Mouse (Mus musculus): ENCODE results near the gene Fkbp9. TPM values are rescaled to one million over a fixed set of nuclear protein-coding genes. Genes with fewer than 3 reads are reported as not detected.

The Fkbp9 gene
- polyA plus RNA-seq, 1 experiment from 2014 or later, result 42.6 TPM

GRCm38 (mm10) chr6:56834769-56835168 is 2.9 kb downstream of the Fkbp9 start:
- no peak overlapping the region for H3K4me3 ChIP-seq (replicated peaks; ENCODE audit: low read length)
- ATAC-seq (ENCODE audit: low FRiP score), result no peak
- peaks cover 5% of the 10 kb centered on the region; the same call in 1 of the 2 replicates for H3K4me1 ChIP-seq (replicated peaks; ENCODE audit: control insufficient read depth, insufficient read depth, low read length)

GRCm38 (mm10) chr6:56835532-56835931 is 3.7 kb downstream of the Fkbp9 start:
- 90% methylated on average over 10 of the region's 10 CpGs for WGBS

More at GRCm38 (mm10) chr6:56834769-56835168, 2.9 kb downstream of the Fkbp9 start:
- 57% methylated on average over 5 of the region's 5 CpGs for WGBS
- Histone ChIP-seq H3K27me3 (ENCODE audit: control insufficient read depth, insufficient read depth, low read length) (no peaks in the 10 kb centered on the region), H3K4me2 (replicated peaks) (no peak overlapping the region), H3K9ac (no peak overlapping the region), H3K27ac (no peak overlapping the region), H3K36me3 (replicated peaks; ENCODE audit: control insufficient read depth, insufficient read depth) (no peaks in the 10 kb centered on the region), H3K9me3 (ENCODE audit: control insufficient read depth, low read length) (no peaks in the 10 kb centered on the region)
- DNase-seq (ENCODE audit: low spot score), result no peak

GRCm38 (mm10) chr6:56837166-56837565 is 5.3 kb downstream of the Fkbp9 start:
- H3K4me2 ChIP-seq (replicated peaks), result no peak overlapping the region
- WGBS, result 95% methylated on average over 12 of the region's 12 CpGs
- H3K27me3 ChIP-seq (ENCODE audit: control insufficient read depth, insufficient read depth, low read length), result no peaks in the 10 kb centered on the region
- H3K36me3 ChIP-seq (replicated peaks; ENCODE audit: control insufficient read depth, insufficient read depth), result no peaks in the 10 kb centered on the region
- H3K27ac ChIP-seq, result no peak overlapping the region
- no peak overlapping the region for H3K9ac ChIP-seq
- peaks cover 4% of the 10 kb centered on the region; the same call in 1 of the 2 replicates for H3K4me1 ChIP-seq (replicated peaks; ENCODE audit: control insufficient read depth, insufficient read depth, low read length)
- DNase-seq (ENCODE audit: low spot score) (no peak), ATAC-seq (ENCODE audit: low FRiP score) (no peak)
- H3K9me3 ChIP-seq (ENCODE audit: control insufficient read depth, low read length), result no peaks in the 10 kb centered on the region
- H3K4me3 ChIP-seq (replicated peaks; ENCODE audit: low read length), result no peak overlapping the region

More at GRCm38 (mm10) chr6:56835532-56835931, 3.7 kb downstream of the Fkbp9 start:
- Histone ChIP-seq H3K27ac (no peak overlapping the region), H3K4me2 (replicated peaks) (no peak overlapping the region), H3K4me1 (replicated peaks; ENCODE audit: control insufficient read depth, insufficient read depth, low read length) (peaks cover 5% of the 10 kb centered on the region; the same call in 1 of the 2 replicates), H3K27me3 (ENCODE audit: control insufficient read depth, insufficient read depth, low read length) (no peaks in the 10 kb centered on the region), H3K4me3 (replicated peaks; ENCODE audit: low read length) (no peak overlapping the region), H3K9ac (no peak overlapping the region), H3K9me3 (ENCODE audit: control insufficient read depth, low read length) (no peaks in the 10 kb centered on the region), H3K36me3 (replicated peaks; ENCODE audit: control insufficient read depth, insufficient read depth) (no peaks in the 10 kb centered on the region)
- no peak for DNase-seq (ENCODE audit: low spot score)
- ATAC-seq (ENCODE audit: low FRiP score), result no peak

- H3K4me3 ChIP-seq (replicated peaks; ENCODE audit: low read length), result no peak overlapping the region
- 94% methylated on average over 3 of the region's 3 CpGs for WGBS
- no peak for ATAC-seq (ENCODE audit: low FRiP score)
Measured at GRCm38 (mm10) chr6:56837621-56838020, 5.8 kb downstream of the Fkbp9 start.

GRCm38 (mm10) chr6:56843229-56843628 is 11.4 kb downstream of the Fkbp9 start:
- Histone ChIP-seq H3K4me2 (replicated peaks) (no peak overlapping the region), H3K9ac (no peak overlapping the region), H3K4me1 (replicated peaks; ENCODE audit: control insufficient read depth, insufficient read depth, low read length) (no peaks in the 10 kb centered on the region), H3K27me3 (ENCODE audit: control insufficient read depth, insufficient read depth, low read length) (no peaks in the 10 kb centered on the region), H3K36me3 (replicated peaks; ENCODE audit: control insufficient read depth, insufficient read depth) (no peaks in the 10 kb centered on the region), H3K4me3 (replicated peaks; ENCODE audit: low read length) (no peak overlapping the region), H3K9me3 (ENCODE audit: control insufficient read depth, low read length) (no peaks in the 10 kb centered on the region), H3K27ac (no peak overlapping the region)
- WGBS, result 93% methylated on average over 3 of the region's 3 CpGs
- ATAC-seq (ENCODE audit: low FRiP score), result no peak
- no peak for DNase-seq (ENCODE audit: low spot score)

More at GRCm38 (mm10) chr6:56837621-56838020, 5.8 kb downstream of the Fkbp9 start:
- Histone ChIP-seq H3K27ac (no peak overlapping the region), H3K9me3 (ENCODE audit: control insufficient read depth, low read length) (no peaks in the 10 kb centered on the region), H3K4me1 (replicated peaks; ENCODE audit: control insufficient read depth, insufficient read depth, low read length) (no peaks in the 10 kb centered on the region), H3K9ac (no peak overlapping the region), H3K4me2 (replicated peaks) (no peak overlapping the region), H3K27me3 (ENCODE audit: control insufficient read depth, insufficient read depth, low read length) (no peaks in the 10 kb centered on the region), H3K36me3 (replicated peaks; ENCODE audit: control insufficient read depth, insufficient read depth) (no peaks in the 10 kb centered on the region)
- DNase-seq (ENCODE audit: low spot score), result no peak

GRCm38 (mm10) chr6:56844365-56844764 is 12.5 kb downstream of the Fkbp9 start:
- H3K4me1 ChIP-seq (replicated peaks; ENCODE audit: control insufficient read depth, insufficient read depth, low read length), result no peaks in the 10 kb centered on the region
- H3K27ac ChIP-seq, result no peak overlapping the region
- H3K4me2 ChIP-seq (replicated peaks), result no peak overlapping the region
- no peaks in the 10 kb centered on the region for H3K36me3 ChIP-seq (replicated peaks; ENCODE audit: control insufficient read depth, insufficient read depth)
- H3K27me3 ChIP-seq (ENCODE audit: control insufficient read depth, insufficient read depth, low read length), result no peaks in the 10 kb centered on the region
- WGBS, result 96% methylated on average over 2 of the region's 2 CpGs
- no peak for ATAC-seq (ENCODE audit: low FRiP score)
- no peak for DNase-seq (ENCODE audit: low spot score)
- H3K9ac ChIP-seq, result no peak overlapping the region
- H3K9me3 ChIP-seq (ENCODE audit: control insufficient read depth, low read length), result no peaks in the 10 kb centered on the region
- H3K4me3 ChIP-seq (replicated peaks; ENCODE audit: low read length), result no peak overlapping the region

- DNase-seq (ENCODE audit: low spot score) (no peak), ATAC-seq (ENCODE audit: low FRiP score) (no peak)
- H3K9ac ChIP-seq, result no peak overlapping the region
- no peaks in the 10 kb centered on the region for H3K4me1 ChIP-seq (replicated peaks; ENCODE audit: control insufficient read depth, insufficient read depth, low read length)
- H3K4me2 ChIP-seq (replicated peaks), result no peak overlapping the region
- no peak overlapping the region for H3K27ac ChIP-seq
- WGBS, result 92% methylated on average over 3 of the region's 3 CpGs
- H3K4me3 ChIP-seq (replicated peaks; ENCODE audit: low read length), result no peak overlapping the region
- no peaks in the 10 kb centered on the region for H3K36me3 ChIP-seq (replicated peaks; ENCODE audit: control insufficient read depth, insufficient read depth)
- H3K27me3 ChIP-seq (ENCODE audit: control insufficient read depth, insufficient read depth, low read length), result no peaks in the 10 kb centered on the region
- H3K9me3 ChIP-seq (ENCODE audit: control insufficient read depth, low read length), result no peaks in the 10 kb centered on the region
Measured at GRCm38 (mm10) chr6:56848974-56849373, 17.1 kb downstream of the Fkbp9 start.

- no peaks in the 10 kb centered on the region for H3K4me1 ChIP-seq (replicated peaks; ENCODE audit: control insufficient read depth, insufficient read depth, low read length)
- no peak for ATAC-seq (ENCODE audit: low FRiP score)
- H3K27me3 ChIP-seq (ENCODE audit: control insufficient read depth, insufficient read depth, low read length), result no peaks in the 10 kb centered on the region
- H3K4me2 ChIP-seq (replicated peaks), result no peak overlapping the region
- no peaks in the 10 kb centered on the region for H3K9me3 ChIP-seq (ENCODE audit: control insufficient read depth, low read length)
- H3K4me3 ChIP-seq (replicated peaks; ENCODE audit: low read length), result no peak overlapping the region
- H3K36me3 ChIP-seq (replicated peaks; ENCODE audit: control insufficient read depth, insufficient read depth), result no peaks in the 10 kb centered on the region
- no peak overlapping the region for H3K9ac ChIP-seq
- H3K27ac ChIP-seq, result no peak overlapping the region
- no peak for DNase-seq (ENCODE audit: low spot score)
- WGBS, result 71% methylated on average over 7 of the region's 7 CpGs
Measured at GRCm38 (mm10) chr6:56850315-56850714, 18.5 kb downstream of the Fkbp9 start.

- Histone ChIP-seq H3K27me3 (ENCODE audit: control insufficient read depth, insufficient read depth, low read length) (no peaks in the 10 kb centered on the region), H3K36me3 (replicated peaks; ENCODE audit: control insufficient read depth, insufficient read depth) (no peaks in the 10 kb centered on the region), H3K4me1 (replicated peaks; ENCODE audit: control insufficient read depth, insufficient read depth, low read length) (no peaks in the 10 kb centered on the region), H3K4me2 (replicated peaks) (no peak overlapping the region), H3K4me3 (replicated peaks; ENCODE audit: low read length) (no peak overlapping the region), H3K9me3 (ENCODE audit: control insufficient read depth, low read length) (no peaks in the 10 kb centered on the region), H3K27ac (no peak overlapping the region), H3K9ac (no peak overlapping the region)
- ATAC-seq (ENCODE audit: low FRiP score), result no peak
- 96% methylated on average over 8 of the region's 8 CpGs for WGBS
- no peak for DNase-seq (ENCODE audit: low spot score)
Measured at GRCm38 (mm10) chr6:56854803-56855202, 22.9 kb downstream of the Fkbp9 start.

- Histone ChIP-seq H3K36me3 (replicated peaks; ENCODE audit: control insufficient read depth, insufficient read depth) (no peaks in the 10 kb centered on the region), H3K9ac (no peak overlapping the region), H3K4me2 (replicated peaks) (no peak overlapping the region), H3K4me1 (replicated peaks; ENCODE audit: control insufficient read depth, insufficient read depth, low read length) (no peaks in the 10 kb centered on the region), H3K4me3 (replicated peaks; ENCODE audit: low read length) (no peak overlapping the region), H3K27ac (no peak overlapping the region), H3K9me3 (ENCODE audit: control insufficient read depth, low read length) (no peaks in the 10 kb centered on the region), H3K27me3 (ENCODE audit: control insufficient read depth, insufficient read depth, low read length) (no peaks in the 10 kb centered on the region)
- DNase-seq (ENCODE audit: low spot score) (no peak), ATAC-seq (ENCODE audit: low FRiP score) (no peak)
- WGBS, result 78% methylated on average over 5 of the region's 5 CpGs
Measured at GRCm38 (mm10) chr6:56856748-56857147, 24.9 kb downstream of the Fkbp9 start.
